Mouse (Mus musculus) neural tube, embryonic 15.5 days (tissue): ENCODE measurements around the gene Trim66. TPM values are rescaled to one million over a fixed set of nuclear protein-coding genes. Genes with fewer than 3 reads are reported as not detected.

ENCODE experiments used
- ATAC-seq: fragments of 200-750 bp; cut with Nextera tagmentation; 2 replicates; pipeline ENCODE4 v1.8.0; 2017; ENCODE audit warnings: mild to moderate bottlenecking, moderate TSS enrichment, moderate library complexity; ENCODE audit not compliant: low FRiP score
- H3K27ac ChIP-seq: fragments of 300-500 bp; sonication (generic); replicated peaks from 2 replicates; pipeline ENCODE4 v1.5.1; 2015; ENCODE audit warnings: mild to moderate bottlenecking, inconsistent platforms
- H3K27me3 ChIP-seq: fragments of 300-500 bp; sonication (generic); replicated peaks from 2 replicates; pipeline ENCODE4 v1.6.1; 2015; ENCODE audit warnings: inconsistent platforms
- H3K36me3 ChIP-seq: fragments of 300-500 bp; sonication (generic); 2 replicates; pipeline ENCODE4 v1.6.1; 2015; ENCODE audit warnings: inconsistent platforms
- H3K4me1 ChIP-seq: fragments of 300-500 bp; sonication (generic); 2 replicates; pipeline ENCODE4 v1.6.1; 2015; ENCODE audit warnings: inconsistent platforms
- H3K4me2 ChIP-seq: fragments of 300-500 bp; sonication (generic); 2 replicates; pipeline ENCODE4 v1.6.1; 2015; ENCODE audit warnings: inconsistent platforms, mild to moderate bottlenecking, moderate library complexity
- H3K4me3 ChIP-seq: fragments of 300-500 bp; sonication (generic); replicated peaks from 2 replicates; pipeline ENCODE4 v1.5.1; 2015; ENCODE audit warnings: mild to moderate bottlenecking, inconsistent platforms
- H3K9ac ChIP-seq: fragments of 300-500 bp; sonication (generic); replicated peaks from 2 replicates; pipeline ENCODE4 v1.6.1; 2015; ENCODE audit warnings: mild to moderate bottlenecking, inconsistent platforms
- H3K9me3 ChIP-seq: fragments of 300-500 bp; sonication (generic); replicated peaks from 2 replicates; pipeline ENCODE4 v1.6.1; 2016; ENCODE audit warnings: inconsistent platforms
- WGBS: fragments of 180-500 bp; shearing (Covaris S2); methylation state at CpG from one replicate; pipeline ENCODE4 v1.1.7; 2015; ENCODE audit warnings: mixed read lengths; 5-methylcytosine and 5-hydroxymethylcytosine counted together
- polyA plus RNA-seq: library from polyadenylated mRNA; unstranded; fragments of >200 nt; fragmentation: Nextera tagmentation; extraction: Ambion mirVana; gene quantifications from 2 replicates; pipeline ENCODE4 v1.2.1, GENCODE M21; 2015

Trim66 gene
- polyA plus RNA-seq, 1 experiment from 2014 or later: 0.73 TPM

- Histone ChIP-seq H3K27me3 (no peaks in the 10 kb centered on the region), H3K4me3 (no peak overlapping the region), H3K4me1 (peaks cover 14% of the 10 kb centered on the region; the same call in 1 of the 2 replicates), H3K27ac (no peak overlapping the region), H3K9ac (no peak overlapping the region), H3K9me3 (no peaks in the 10 kb centered on the region), H3K36me3 (peaks cover 8% of the 10 kb centered on the region; the same call in 1 of the 2 replicates), H3K4me2 (no peak overlapping the region)
- WGBS: 92% methylated on average over 4 of the region's 4 CpGs
- no peak for ATAC-seq
Measured at GRCm38 (mm10) chr7:109533129-109533528, 25.2 kb upstream of the Trim66 start.

GRCm38 (mm10) chr7:109532691-109533090, 24.8 kb upstream of the Trim66 start:
- peaks cover 8% of the 10 kb centered on the region; the same call in 1 of the 2 replicates for H3K36me3 ChIP-seq
- no peak for ATAC-seq

GRCm38 (mm10) chr7:109531501-109531900, 23.6 kb upstream of the Trim66 start:
- H3K9me3 ChIP-seq: no peaks in the 10 kb centered on the region
- H3K36me3 ChIP-seq: peaks cover 12% of the 10 kb centered on the region; the same call in 1 of the 2 replicates
- H3K4me2 ChIP-seq: no peak overlapping the region
- H3K9ac ChIP-seq: no peak overlapping the region
- H3K4me1 ChIP-seq: peaks cover 9% of the 10 kb centered on the region; the same call in 1 of the 2 replicates
- H3K27me3 ChIP-seq: no peaks in the 10 kb centered on the region
- 83% methylated on average over 5 of the region's 5 CpGs for WGBS
- no peak for ATAC-seq
- no peak overlapping the region for H3K27ac ChIP-seq
- no peak overlapping the region for H3K4me3 ChIP-seq

More at GRCm38 (mm10) chr7:109532691-109533090, 24.8 kb upstream of the Trim66 start:
- Histone ChIP-seq H3K9me3 (no peaks in the 10 kb centered on the region), H3K4me2 (no peak overlapping the region), H3K27ac (no peak overlapping the region), H3K9ac (no peak overlapping the region), H3K4me1 (peaks cover 14% of the 10 kb centered on the region; the same call in 1 of the 2 replicates), H3K4me3 (no peak overlapping the region), H3K27me3 (no peaks in the 10 kb centered on the region)
- 84% methylated on average over 3 of the region's 3 CpGs for WGBS

DNA sequence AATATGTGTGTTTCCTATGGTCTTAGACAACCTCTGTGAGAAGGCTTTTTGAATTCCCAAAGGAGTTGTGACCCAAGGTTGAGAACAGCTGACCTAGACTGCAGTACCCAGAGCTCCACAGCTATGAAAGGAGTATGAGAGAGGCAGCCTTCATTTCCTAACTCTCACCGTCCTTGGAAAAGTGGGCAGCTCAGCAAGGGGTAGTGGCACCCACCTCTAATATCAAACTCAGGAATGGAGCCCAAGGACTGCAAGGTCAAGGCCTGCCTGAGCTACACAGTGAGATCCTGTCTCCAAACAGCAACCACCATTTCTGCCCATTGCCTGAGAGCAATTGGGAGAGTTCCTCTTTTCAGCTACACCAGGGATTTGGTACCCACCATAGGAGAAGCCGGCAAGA, 21.8 kb upstream of the Trim66 start:
- Histone ChIP-seq H3K4me2 (no peak overlapping the region), H3K9me3 (no peaks in the 10 kb centered on the region), H3K4me3 (no peak overlapping the region), H3K4me1 (no peaks in the 10 kb centered on the region), H3K36me3 (peaks cover 26% of the 10 kb centered on the region), H3K27me3 (no peaks in the 10 kb centered on the region), H3K27ac (no peak overlapping the region), H3K9ac (no peak overlapping the region)
- WGBS: 84% methylated on average over 2 of the region's 2 CpGs
- no peak for ATAC-seq

DNA sequence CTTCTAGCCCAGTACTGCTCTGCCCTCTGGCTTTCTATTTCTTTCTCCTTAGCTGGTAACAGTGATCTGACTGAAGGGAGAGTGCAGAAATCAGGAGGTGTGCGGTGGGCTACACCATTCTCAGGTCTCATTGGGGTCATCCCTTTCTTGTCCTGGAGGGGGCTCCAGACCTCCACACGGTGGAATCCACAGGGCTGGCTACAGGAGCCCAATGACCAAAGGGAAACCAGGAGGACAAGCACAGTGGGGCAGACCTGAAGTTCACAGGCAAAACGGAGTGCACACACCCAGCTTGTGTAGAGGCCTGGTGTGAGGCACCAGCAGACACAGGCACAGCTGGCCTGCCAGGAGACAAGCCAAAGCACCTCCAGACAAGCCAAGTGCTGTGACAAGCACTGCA, 20.4 kb upstream of the Trim66 start:
- H3K27me3 ChIP-seq: no peaks in the 10 kb centered on the region
- no peak overlapping the region for H3K4me2 ChIP-seq
- WGBS: 16% methylated on average over 3 of the region's 3 CpGs
- H3K9me3 ChIP-seq: no peaks in the 10 kb centered on the region
- H3K27ac ChIP-seq: no peak overlapping the region
- H3K36me3 ChIP-seq: peaks cover 39% of the 10 kb centered on the region
- no peaks in the 10 kb centered on the region for H3K4me1 ChIP-seq
- ATAC-seq: peak; percentile 64
- no peak overlapping the region for H3K9ac ChIP-seq
- H3K4me3 ChIP-seq: no peak overlapping the region

- WGBS: 78% methylated on average over 3 of the region's 3 CpGs
- ATAC-seq: no peak
Measured at GRCm38 (mm10) chr7:109527536-109527935, 19.6 kb upstream of the Trim66 start.

GRCm38 (mm10) chr7:109525740-109526663, 18.1 kb upstream of the Trim66 start:
- Histone ChIP-seq H3K4me2 (no peak overlapping the region), H3K4me3 (no peak overlapping the region), H3K27ac (no peak overlapping the region; the same call in 1 of the 2 replicates), H3K36me3 (peaks cover 61% of the 10 kb centered on the region), H3K27me3 (no peaks in the 10 kb centered on the region), H3K9me3 (no peaks in the 10 kb centered on the region), H3K4me1 (peaks cover 9% of the 10 kb centered on the region), H3K9ac (no peak overlapping the region)
- 83% methylated on average over 16 of the region's 16 CpGs for WGBS
- ATAC-seq: no peak

More at GRCm38 (mm10) chr7:109527536-109527935, 19.6 kb upstream of the Trim66 start:
- H3K9ac ChIP-seq: 0 out of 2 replicates have a peak overlapping the region, but pooled peaks have one; percentile 29
- no peak overlapping the region for H3K4me3 ChIP-seq
- no peak overlapping the region for H3K27ac ChIP-seq
- H3K27me3 ChIP-seq: no peaks in the 10 kb centered on the region
- H3K4me1 ChIP-seq: no peaks in the 10 kb centered on the region
- H3K9me3 ChIP-seq: no peaks in the 10 kb centered on the region
- no peak overlapping the region for H3K4me2 ChIP-seq
- peaks cover 46% of the 10 kb centered on the region for H3K36me3 ChIP-seq

DNA sequence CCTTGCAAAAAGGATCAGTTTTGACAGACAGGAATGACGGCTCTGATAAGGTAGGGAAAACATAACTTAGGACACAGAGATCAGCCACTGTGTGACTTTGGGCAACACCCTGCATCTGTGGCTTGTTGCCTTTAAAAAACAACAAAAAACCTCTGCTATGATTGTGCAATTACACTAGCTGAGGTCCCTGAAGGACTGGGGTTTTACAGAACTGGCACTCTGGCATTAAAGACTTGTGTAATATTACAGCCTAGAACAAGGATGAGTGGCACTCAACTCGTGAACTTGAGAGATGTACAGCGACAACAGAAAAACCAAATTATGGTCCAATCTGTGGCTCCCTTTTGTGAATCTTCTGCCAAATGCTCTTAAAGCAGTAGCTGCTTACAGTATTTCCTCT, 16.8 kb upstream of the Trim66 start:
- 90% methylated on average over 3 of the region's 3 CpGs for WGBS
- no peak overlapping the region for H3K4me3 ChIP-seq
- no peak for ATAC-seq
- no peaks in the 10 kb centered on the region for H3K9me3 ChIP-seq
- peaks cover 59% of the 10 kb centered on the region for H3K36me3 ChIP-seq
- H3K4me1 ChIP-seq: peaks cover 22% of the 10 kb centered on the region
- no peak overlapping the region for H3K4me2 ChIP-seq
- H3K9ac ChIP-seq: no peak overlapping the region
- peak overlapping the region; percentile 35; the same call in 1 of the 2 replicates for H3K27ac ChIP-seq
- no peaks in the 10 kb centered on the region for H3K27me3 ChIP-seq

- H3K9ac ChIP-seq: no peak overlapping the region
- ATAC-seq: no peak
- H3K9me3 ChIP-seq: no peaks in the 10 kb centered on the region
- peaks cover 23% of the 10 kb centered on the region for H3K4me1 ChIP-seq
- H3K27me3 ChIP-seq: no peaks in the 10 kb centered on the region
- no peak overlapping the region for H3K27ac ChIP-seq
- H3K36me3 ChIP-seq: peaks cover 59% of the 10 kb centered on the region
- no peak overlapping the region for H3K4me3 ChIP-seq
- no peak overlapping the region for H3K4me2 ChIP-seq
Measured at GRCm38 (mm10) chr7:109524442-109524744, 16.5 kb upstream of the Trim66 start.

GRCm38 (mm10) chr7:109523741-109524441, 16.0 kb upstream of the Trim66 start:
- no peak overlapping the region for H3K4me2 ChIP-seq
- no peak overlapping the region for H3K27ac ChIP-seq
- peaks cover 59% of the 10 kb centered on the region for H3K36me3 ChIP-seq
- no peaks in the 10 kb centered on the region for H3K27me3 ChIP-seq
- H3K4me3 ChIP-seq: no peak overlapping the region
- 68% methylated on average over 6 of the region's 6 CpGs for WGBS
- H3K9ac ChIP-seq: no peak overlapping the region
- no peaks in the 10 kb centered on the region for H3K9me3 ChIP-seq
- H3K4me1 ChIP-seq: peaks cover 23% of the 10 kb centered on the region
- ATAC-seq: no peak

- WGBS: 66% methylated on average over 2 of the region's 2 CpGs
- H3K4me3 ChIP-seq: no peak overlapping the region
- peaks cover 59% of the 10 kb centered on the region for H3K36me3 ChIP-seq
- H3K27ac ChIP-seq: no peak overlapping the region
- H3K27me3 ChIP-seq: no peaks in the 10 kb centered on the region
- no peak overlapping the region for H3K4me2 ChIP-seq
- H3K9me3 ChIP-seq: no peaks in the 10 kb centered on the region
- no peak for ATAC-seq
- no peak overlapping the region for H3K9ac ChIP-seq
- H3K4me1 ChIP-seq: peaks cover 23% of the 10 kb centered on the region
Measured at GRCm38 (mm10) chr7:109523304-109523703, 15.4 kb upstream of the Trim66 start.

- Histone ChIP-seq H3K27ac (no peak overlapping the region), H3K9ac (no peak overlapping the region), H3K9me3 (no peaks in the 10 kb centered on the region), H3K27me3 (no peaks in the 10 kb centered on the region), H3K4me2 (no peak overlapping the region), H3K4me3 (no peak overlapping the region), H3K4me1 (peaks cover 32% of the 10 kb centered on the region), H3K36me3 (peaks cover 59% of the 10 kb centered on the region)
- no peak for ATAC-seq
- WGBS: 84% methylated on average over 5 of the region's 5 CpGs
Measured at GRCm38 (mm10) chr7:109522084-109522483, 14.2 kb upstream of the Trim66 start.
